Mouse (Mus musculus) ZHBTc4 (cell line): ENCODE measurements around the gene Armc2.
"Not testable (repeated sequence)": the region's sequence is repeated elsewhere in the genome, so short reads cannot be mapped to it uniquely, and the experiment has no call there.

Experiments used
- DNase-seq: peaks from one replicate; pipeline ENCODE4 v3.0.0-alpha.2; 2011; ENCODE audit warnings: low read depth, low spot score

The Armc2 gene

GRCm38 (mm10) chr10:41967915-41968635 is 50.2 kb downstream of the Armc2 start:
- no peak for DNase-seq

GRCm38 (mm10) chr10:41962725-41963124 is 55.5 kb downstream of the Armc2 start:
- DNase-seq: no peak

- DNase-seq: peak; percentile 32
These were observed 58.4 kb downstream of the Armc2 start for GRCm38 (mm10) chr10:41959808-41960207.

GRCm38 (mm10) chr10:41958677-41959274 is 59.5 kb downstream of the Armc2 start:
- peak; percentile 42 for DNase-seq

- no peak for DNase-seq
These were observed 60.6 kb downstream of the Armc2 start for GRCm38 (mm10) chr10:41957421-41958225.

- no peak for DNase-seq
These were observed 64.7 kb downstream of the Armc2 start for GRCm38 (mm10) chr10:41953528-41953864.

GRCm38 (mm10) chr10:41952850-41953527 is 65.3 kb downstream of the Armc2 start:
- DNase-seq: no peak

- not testable (repeated sequence) for DNase-seq
These were observed 65.9 kb downstream of the Armc2 start for GRCm38 (mm10) chr10:41952354-41952753.

- DNase-seq: peak; percentile 36
These were observed 79.2 kb downstream of the Armc2 start for GRCm38 (mm10) chr10:41939090-41939489.

GRCm38 (mm10) chr10:41937176-41937575 is 81.1 kb downstream of the Armc2 start:
- DNase-seq: no peak

- DNase-seq: no peak
These were observed 82.1 kb downstream of the Armc2 start for GRCm38 (mm10) chr10:41936100-41936499.

- DNase-seq: no peak
These were observed 82.8 kb downstream of the Armc2 start for GRCm38 (mm10) chr10:41935476-41935829.

- peak; percentile 54 for DNase-seq
These were observed 83.4 kb downstream of the Armc2 start for GRCm38 (mm10) chr10:41934633-41935475.

GRCm38 (mm10) chr10:41933536-41933935 is 84.7 kb downstream of the Armc2 start:
- DNase-seq: peak; percentile 81

GRCm38 (mm10) chr10:41932943-41933342 is 85.3 kb downstream of the Armc2 start:
- no peak for DNase-seq

- DNase-seq: no peak
These were observed 86.3 kb downstream of the Armc2 start for GRCm38 (mm10) chr10:41931962-41932361.

- DNase-seq: no peak
These were observed 87.3 kb downstream of the Armc2 start for GRCm38 (mm10) chr10:41930966-41931365.

GRCm38 (mm10) chr10:41926726-41927125 is 91.5 kb downstream of the Armc2 start:
- DNase-seq: no peak

- DNase-seq: no peak
These were observed 105.8 kb downstream of the Armc2 start for GRCm38 (mm10) chr10:41912290-41912994.

- DNase-seq: no peak
These were observed 109.3 kb downstream of the Armc2 start for GRCm38 (mm10) chr10:41908899-41909298.

- DNase-seq: no peak
These were observed 110.3 kb downstream of the Armc2 start for GRCm38 (mm10) chr10:41907950-41908349.
